Mouse (Mus musculus): ENCODE data around the gene Rarg.

DNA sequence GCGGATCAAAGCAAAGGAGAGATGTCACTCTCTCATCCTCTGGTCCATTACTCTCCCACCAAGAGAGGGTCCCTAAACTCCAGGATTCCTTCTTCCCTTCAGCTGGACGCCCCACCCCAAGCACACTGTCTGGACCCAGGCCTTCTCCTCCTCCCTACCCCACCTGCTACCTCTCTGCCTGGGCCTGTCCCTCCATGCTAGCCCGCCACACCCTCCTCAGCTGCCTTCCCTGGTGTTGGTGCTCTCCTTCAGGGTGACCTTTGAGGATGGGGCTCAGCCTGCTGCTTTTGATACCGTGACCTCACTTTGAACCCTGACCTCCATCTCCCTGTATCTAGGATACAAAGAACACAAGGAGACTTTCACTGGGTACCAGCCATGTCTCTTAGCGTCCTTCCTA is 6.8 kb downstream of the Rarg start:
- no peak for TF ChIP-seq CTCF (IDR thresholded peaks at IDR 0.05; ENCODE audit: control insufficient read depth, insufficient read depth, insufficient replicate concordance, low read depth, low read length)
- no peak for TF ChIP-seq POLR2A (IDR thresholded peaks at IDR 0.05; ENCODE audit: control insufficient read depth, low read depth, low read length)

Measured in testis, adult 2 months (tissue).